Mouse (Mus musculus) thymus, adult 2 months (tissue): Measurements from ENCODE around the gene Fmo3. TPM values are rescaled to one million over a fixed set of nuclear protein-coding genes. Genes with fewer than 3 reads are reported as not detected.

Experiments
- DNase-seq: peaks from one replicate; pipeline ENCODE4 v3.0.0; 2021
- H3K27ac ChIP-seq: fragments of 200-500 bp; 2 replicates; pipeline ENCODE4 v1.5.1; 2012; ENCODE audit warnings: low read length, control low read depth; ENCODE audit not compliant: control insufficient read depth, insufficient read depth
- H3K27me3 ChIP-seq: fragments of 200-500 bp; 2 replicates; pipeline ENCODE4 v1.6.1; 2012; ENCODE audit warnings: mild to moderate bottlenecking, low read length, moderate library complexity, mixed read lengths; ENCODE audit not compliant: control insufficient read depth, insufficient read depth
- H3K36me3 ChIP-seq: fragments of 200-500 bp; 2 replicates; pipeline ENCODE4 v1.6.1; 2012; ENCODE audit warnings: mild to moderate bottlenecking, low read length, moderate library complexity; ENCODE audit not compliant: control insufficient read depth, insufficient read depth
- H3K4me1 ChIP-seq: fragments of 200-500 bp; replicated peaks from 2 replicates; pipeline ENCODE4 v1.6.1; 2012; ENCODE audit warnings: low read length; ENCODE audit not compliant: control insufficient read depth, insufficient read depth
- H3K4me3 ChIP-seq: fragments of 200-500 bp; 2 replicates; pipeline ENCODE4 v1.5.1; 2012; ENCODE audit warnings: mild to moderate bottlenecking, low read length, control low read depth, moderate library complexity; ENCODE audit not compliant: control insufficient read depth, insufficient read depth
- CTCF ChIP-seq: fragments of 200-500 bp; IDR thresholded peaks from 2 replicates; pipeline ENCODE4 v1.5.1; 2012; ENCODE audit warnings: mild to moderate bottlenecking, control low read depth, low read length, moderate library complexity, borderline replicate concordance; ENCODE audit not compliant: control insufficient read depth, poor library complexity, insufficient read depth; ENCODE audit errors: extremely low read depth
- POLR2A ChIP-seq: fragments of 200-500 bp; IDR thresholded peaks from 2 replicates; pipeline ENCODE4 v1.6.1; 2012; ENCODE audit warnings: mild to moderate bottlenecking, low read length, control low read depth, moderate library complexity; ENCODE audit not compliant: control insufficient read depth, poor library complexity, insufficient read depth; ENCODE audit errors: extremely low read depth
- WGBS: fragments of 180-500 bp; shearing (Covaris S2); methylation state at CpG from one replicate; pipeline ENCODE4 v1.1.7; 2018; 5-methylcytosine and 5-hydroxymethylcytosine counted together
- polyA plus RNA-seq: library from polyadenylated mRNA; depleted of rRNA; stranded (reverse); fragments of >200 nt; gene quantifications from 2 replicates; pipeline ENCODE4 v1.2.3, GENCODE M21; 2012; rRNA removed

The Fmo3 gene
- 0.34 and 0.41 TPM in 2 replicates for polyA plus RNA-seq

GRCm38 (mm10) chr1:162984428-162984827 lies at the start of gene Fmo3:
Gene Fmo3, minus strand, starts transcription at chr1:162984528.
- Histone ChIP-seq H3K4me3 (no peak within 1 kb of the TSS), H3K4me1 (no peaks in the 10 kb centered on the region), H3K27ac (no peak within 1 kb of the TSS), H3K27me3 (no peaks in the 10 kb centered on the region), H3K36me3 (no peaks in the 10 kb centered on the region)
- no peak for TF ChIP-seq CTCF
- TF ChIP-seq POLR2A: no peak
- WGBS: 78% methylated on average over 1 of the region's 1 CpGs
- no peak for DNase-seq

GRCm38 (mm10) chr1:163023075-163023474 lies 38.7 kb upstream of the Fmo3 start:
- no peaks in the 10 kb centered on the region for H3K27me3 ChIP-seq
- H3K36me3 ChIP-seq: no peaks in the 10 kb centered on the region
- H3K4me3 ChIP-seq: no peak overlapping the region
- H3K4me1 ChIP-seq: no peaks in the 10 kb centered on the region
- no peak overlapping the region for H3K27ac ChIP-seq
- TF ChIP-seq CTCF (no peak), POLR2A (no peak)
- DNase-seq: no peak

- TF ChIP-seq CTCF (no peak), POLR2A (no peak)
- no peaks in the 10 kb centered on the region for H3K4me1 ChIP-seq
- no peak overlapping the region for H3K4me3 ChIP-seq
- no peaks in the 10 kb centered on the region for H3K36me3 ChIP-seq
- no peak overlapping the region for H3K27ac ChIP-seq
- H3K27me3 ChIP-seq: no peaks in the 10 kb centered on the region
- 72% methylated on average over 3 of the region's 3 CpGs for WGBS
- DNase-seq: no peak
Observed at GRCm38 (mm10) chr1:163009220-163009619, 24.9 kb upstream of the Fmo3 start.

- TF ChIP-seq CTCF (no peak), POLR2A (no peak)
- WGBS: 94% methylated on average over 2 of the region's 2 CpGs
- no peak overlapping the region for H3K4me3 ChIP-seq
Observed at GRCm38 (mm10) chr1:163003496-163003895, 19.2 kb upstream of the Fmo3 start.

GRCm38 (mm10) chr1:163001271-163001829 lies 17.0 kb upstream of the Fmo3 start:
- WGBS: 84% methylated on average over 4 of the region's 4 CpGs
- no peak overlapping the region for H3K27ac ChIP-seq
- no peaks in the 10 kb centered on the region for H3K27me3 ChIP-seq

More at GRCm38 (mm10) chr1:163003496-163003895, 19.2 kb upstream of the Fmo3 start:
- Histone ChIP-seq H3K4me1 (no peaks in the 10 kb centered on the region), H3K27me3 (no peaks in the 10 kb centered on the region), H3K36me3 (no peaks in the 10 kb centered on the region), H3K27ac (no peak overlapping the region)
- DNase-seq: no peak

GRCm38 (mm10) chr1:162987546-162987945 lies 3.2 kb upstream of the Fmo3 start:
- Histone ChIP-seq H3K36me3 (no peaks in the 10 kb centered on the region), H3K27me3 (no peaks in the 10 kb centered on the region), H3K27ac (no peak overlapping the region), H3K4me3 (no peak overlapping the region), H3K4me1 (no peaks in the 10 kb centered on the region)
- TF ChIP-seq CTCF (no peak), POLR2A (no peak)
- WGBS: 94% methylated on average over 3 of the region's 3 CpGs
- no peak for DNase-seq

More at GRCm38 (mm10) chr1:163001271-163001829, 17.0 kb upstream of the Fmo3 start:
- no peaks in the 10 kb centered on the region for H3K36me3 ChIP-seq
- no peak overlapping the region for H3K4me3 ChIP-seq
- TF ChIP-seq CTCF (no peak), POLR2A (no peak)
- DNase-seq: no peak
- no peaks in the 10 kb centered on the region for H3K4me1 ChIP-seq

GRCm38 (mm10) chr1:162986777-162987176 lies 2.4 kb upstream of the Fmo3 start:
- Histone ChIP-seq H3K36me3 (no peaks in the 10 kb centered on the region), H3K4me1 (no peaks in the 10 kb centered on the region), H3K27ac (no peak overlapping the region), H3K4me3 (no peak overlapping the region), H3K27me3 (no peaks in the 10 kb centered on the region)
- DNase-seq: no peak
- 88% methylated on average over 1 of the region's 1 CpGs for WGBS
- no peak for TF ChIP-seq POLR2A
- TF ChIP-seq CTCF: no peak
